Mouse (Mus musculus) hindbrain, embryonic 16.5 days (tissue): ENCODE measurements at regions not wholly inside any gene's neighbourhood (a gene's known extent, or its start where the extent isn't known, plus 50 kb on each side); places are given as distances from the start of the nearest gene placed in this dataset.
"Not testable (repeated sequence)": the region's sequence is repeated elsewhere in the genome, so short reads cannot be mapped to it uniquely, and the experiment has no call there.

Experiments
- ATAC-seq: fragments of 200-750 bp; cut with Nextera tagmentation; 2 replicates; pipeline ENCODE4 v1.8.0; 2017; ENCODE audit warnings: moderate TSS enrichment, moderate library complexity
- H3K27ac ChIP-seq: fragments of 300-500 bp; sonication (generic); 2 replicates; pipeline ENCODE4 v1.5.1; 2014; ENCODE audit warnings: low read depth, mild to moderate bottlenecking, control low read depth, low read length, moderate library complexity
- H3K27me3 ChIP-seq: fragments of 300-500 bp; sonication (generic); replicated peaks from 2 replicates; pipeline ENCODE4 v1.6.1; 2014; ENCODE audit warnings: low read length; ENCODE audit not compliant: control insufficient read depth, insufficient read depth
- H3K36me3 ChIP-seq: fragments of 300-500 bp; sonication (generic); 2 replicates; pipeline ENCODE4 v1.6.1; 2014; ENCODE audit warnings: mild to moderate bottlenecking, low read length, moderate library complexity, mixed read lengths; ENCODE audit not compliant: control insufficient read depth, insufficient read depth
- H3K4me1 ChIP-seq: fragments of 300-500 bp; sonication (generic); 2 replicates; pipeline ENCODE4 v1.6.1; 2014; ENCODE audit warnings: low read depth, low read length; ENCODE audit not compliant: control insufficient read depth, insufficient read depth
- H3K4me2 ChIP-seq: fragments of 300-500 bp; sonication (generic); 2 replicates; pipeline ENCODE4 v1.6.1; 2014; ENCODE audit warnings: mild to moderate bottlenecking, low read length, control low read depth, moderate library complexity
- H3K4me3 ChIP-seq: fragments of 300-500 bp; sonication (generic); 2 replicates; pipeline ENCODE4 v1.5.1; 2014; ENCODE audit warnings: mild to moderate bottlenecking, low read length, control low read depth, moderate library complexity
- H3K9ac ChIP-seq: fragments of 300-500 bp; sonication (generic); 2 replicates; pipeline ENCODE4 v1.6.1; 2014; ENCODE audit warnings: low read depth, mild to moderate bottlenecking, control low read depth, low read length, moderate library complexity
- H3K9me3 ChIP-seq: fragments of 300-500 bp; sonication (generic); 2 replicates; pipeline ENCODE4 v1.6.1; 2014; ENCODE audit warnings: mild to moderate bottlenecking, low read length, moderate library complexity; ENCODE audit not compliant: control insufficient read depth
- WGBS: fragments of 180-500 bp; shearing (Covaris S2); extraction: QIAGEN DNeasy Blood & Tissue Kit; methylation state at CpG from one replicate; pipeline ENCODE4 v1.1.7; 2014; 5-methylcytosine and 5-hydroxymethylcytosine counted together

GRCm38 (mm10) chr8:60773350-60773749 lies 116.9 kb upstream of the Hpf1 start:
- WGBS: 59% methylated on average over 4 of the region's 4 CpGs
- ATAC-seq: no peak

GRCm38 (mm10) chr8:60776251-60776650 lies 114.0 kb upstream of the Hpf1 start:
- H3K9me3 ChIP-seq, H3K27ac ChIP-seq, H3K36me3 ChIP-seq, H3K4me1 ChIP-seq, H3K27me3 ChIP-seq, ATAC-seq, H3K9ac ChIP-seq, H3K4me3 ChIP-seq, H3K4me2 ChIP-seq: not testable (repeated sequence)
- 64% methylated on average over 2 of the region's 2 CpGs for WGBS

More at GRCm38 (mm10) chr8:60773350-60773749, 116.9 kb upstream of the Hpf1 start:
- Histone ChIP-seq H3K4me3 (no peak overlapping the region), H3K27me3 (no peaks in the 10 kb centered on the region), H3K9ac (no peak overlapping the region), H3K4me2 (no peak overlapping the region), H3K27ac (no peak overlapping the region), H3K9me3 (no peaks in the 10 kb centered on the region), H3K4me1 (no peaks in the 10 kb centered on the region), H3K36me3 (no peaks in the 10 kb centered on the region)

DNA sequence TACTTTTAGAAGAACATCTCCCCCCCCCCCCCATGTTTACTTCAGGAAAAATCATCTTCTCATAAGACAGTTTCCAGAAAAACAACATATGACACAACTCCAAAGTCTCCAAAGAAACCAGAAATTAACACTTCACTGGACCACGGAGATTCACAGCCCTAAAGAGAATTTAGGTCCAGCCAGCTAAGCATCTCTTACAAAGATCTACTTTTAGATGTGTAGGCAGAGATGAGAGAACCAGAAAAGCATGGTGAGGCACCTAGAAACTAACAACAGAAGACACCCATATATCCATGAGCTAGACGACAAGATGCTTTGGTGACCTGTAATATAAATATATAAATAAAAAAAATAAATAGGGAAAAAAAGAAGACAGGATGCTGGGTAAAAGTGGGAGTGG lies 105.2 kb upstream of the Hpf1 start:
- WGBS: 86% methylated on average over 2 of the region's 2 CpGs
- H3K9me3 ChIP-seq: no peaks in the 10 kb centered on the region
- no peak overlapping the region for H3K9ac ChIP-seq
- H3K4me3 ChIP-seq: no peak overlapping the region
- no peak overlapping the region for H3K27ac ChIP-seq
- no peaks in the 10 kb centered on the region for H3K4me1 ChIP-seq
- H3K27me3 ChIP-seq: no peaks in the 10 kb centered on the region
- H3K36me3 ChIP-seq: no peaks in the 10 kb centered on the region
- ATAC-seq: no peak
- H3K4me2 ChIP-seq: no peak overlapping the region

- Histone ChIP-seq H3K4me2 (no peak overlapping the region), H3K27me3 (no peaks in the 10 kb centered on the region), H3K4me3 (no peak overlapping the region), H3K9ac (no peak overlapping the region), H3K36me3 (no peaks in the 10 kb centered on the region), H3K27ac (no peak overlapping the region), H3K9me3 (no peaks in the 10 kb centered on the region), H3K4me1 (no peaks in the 10 kb centered on the region)
- no peak for ATAC-seq
- 93% methylated on average over 3 of the region's 3 CpGs for WGBS
Observed at GRCm38 (mm10) chr8:60790453-60790852, 99.8 kb upstream of the Hpf1 start.

DNA sequence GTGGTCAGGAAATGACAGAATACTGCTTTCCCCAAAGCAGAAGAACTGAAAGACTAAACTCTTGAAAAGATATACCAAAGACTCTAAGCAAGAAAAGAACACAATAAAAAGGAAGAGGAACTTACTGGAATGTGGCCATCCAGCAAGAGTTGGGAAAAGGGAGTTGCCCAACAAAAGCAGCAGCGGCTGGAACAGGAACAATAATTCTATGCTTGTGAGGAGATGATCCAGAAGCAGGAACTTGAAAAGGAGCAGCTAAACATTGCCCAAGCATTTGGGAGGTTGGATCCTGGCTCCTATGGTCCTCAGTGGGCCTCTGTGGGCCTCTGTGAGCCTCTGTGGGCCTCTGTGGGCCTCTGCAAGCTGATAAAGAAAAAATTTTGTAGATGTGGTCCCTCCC lies 97.7 kb upstream of the Hpf1 start:
- Histone ChIP-seq H3K9ac (no peak overlapping the region), H3K9me3 (no peaks in the 10 kb centered on the region), H3K36me3 (no peaks in the 10 kb centered on the region), H3K4me2 (no peak overlapping the region), H3K27me3 (no peaks in the 10 kb centered on the region), H3K27ac (no peak overlapping the region), H3K4me1 (no peaks in the 10 kb centered on the region), H3K4me3 (no peak overlapping the region)
- WGBS: 91% methylated on average over 1 of the region's 1 CpGs
- ATAC-seq: no peak

GRCm38 (mm10) chr8:60804787-60805186 lies 85.4 kb upstream of the Hpf1 start:
- Histone ChIP-seq H3K4me1 (no peaks in the 10 kb centered on the region), H3K4me2 (no peak overlapping the region), H3K9me3 (no peaks in the 10 kb centered on the region), H3K4me3 (no peak overlapping the region), H3K27me3 (no peaks in the 10 kb centered on the region), H3K36me3 (no peaks in the 10 kb centered on the region), H3K27ac (no peak overlapping the region), H3K9ac (no peak overlapping the region)
- 92% methylated on average over 4 of the region's 4 CpGs for WGBS
- no peak for ATAC-seq

DNA sequence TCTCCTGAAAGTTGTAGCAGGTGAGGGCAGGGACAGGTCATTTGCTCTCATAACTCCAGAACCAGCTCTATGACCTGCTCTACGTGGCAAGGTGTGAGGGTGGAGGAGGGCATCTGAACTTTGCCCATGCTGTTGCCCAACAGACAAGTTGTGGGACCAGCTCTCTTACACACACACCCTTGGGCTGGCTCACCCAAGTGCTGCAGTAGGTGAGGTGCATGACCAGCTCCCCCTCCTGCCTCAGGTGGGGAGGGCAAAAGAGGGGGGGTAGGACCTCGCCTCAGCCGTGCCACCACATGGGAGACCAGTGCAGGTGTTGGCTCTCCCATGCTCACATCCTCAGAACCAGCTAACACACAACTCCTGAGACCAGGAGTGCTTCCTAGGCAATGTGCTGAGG lies 83.4 kb upstream of the Hpf1 start:
- WGBS: 95% methylated on average over 3 of the region's 3 CpGs
- Histone ChIP-seq H3K9ac (no peak overlapping the region), H3K4me2 (no peak overlapping the region), H3K36me3 (no peaks in the 10 kb centered on the region), H3K27ac (no peak overlapping the region), H3K9me3 (no peaks in the 10 kb centered on the region), H3K4me1 (no peaks in the 10 kb centered on the region), H3K4me3 (no peak overlapping the region), H3K27me3 (no peaks in the 10 kb centered on the region)
- no peak for ATAC-seq

DNA sequence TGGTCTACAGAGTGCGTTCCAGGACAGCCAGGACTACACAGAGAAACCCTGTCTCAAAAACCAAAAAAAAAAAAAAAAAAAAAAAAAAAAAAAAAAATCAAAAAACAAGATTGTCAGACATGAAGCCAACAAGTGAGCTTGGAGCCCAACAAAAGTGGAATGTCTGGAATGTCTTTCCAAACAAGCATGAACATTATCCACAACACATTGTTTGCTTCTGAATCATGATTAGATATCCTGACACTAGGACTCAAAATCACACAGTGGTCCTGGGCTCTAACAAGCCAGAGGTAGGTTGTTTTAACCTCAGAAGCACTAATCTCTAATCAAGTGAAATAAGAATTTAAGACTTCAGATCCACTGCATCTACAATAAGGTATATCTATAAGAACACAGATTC lies 80.4 kb upstream of the Hpf1 start:
- Histone ChIP-seq H3K4me2 (no peak overlapping the region), H3K9ac (no peak overlapping the region), H3K4me3 (no peak overlapping the region), H3K27ac (no peak overlapping the region), H3K27me3 (no peaks in the 10 kb centered on the region), H3K9me3 (no peaks in the 10 kb centered on the region), H3K4me1 (no peaks in the 10 kb centered on the region), H3K36me3 (no peaks in the 10 kb centered on the region)
- WGBS: 100% methylated on average over 1 of the region's 1 CpGs
- no peak for ATAC-seq

DNA sequence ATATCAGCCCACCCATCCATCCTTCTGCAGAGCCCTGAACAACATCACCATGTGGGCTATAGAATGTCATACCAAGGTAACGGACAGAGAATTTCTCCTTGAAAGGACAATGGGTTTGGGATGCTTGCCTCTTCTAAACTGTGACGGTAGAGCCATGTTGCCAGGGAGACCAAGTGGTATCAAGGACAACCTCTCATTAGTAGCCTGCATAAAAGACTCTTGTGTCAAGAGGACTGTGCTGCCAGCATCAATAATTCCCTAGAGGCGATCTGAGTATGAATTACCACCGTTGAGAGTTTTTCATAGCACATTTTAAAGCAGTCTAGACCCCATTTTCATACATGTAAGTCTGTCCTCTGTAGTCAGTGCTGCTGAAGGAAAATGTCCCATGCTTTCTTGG lies 79.3 kb upstream of the Hpf1 start:
- Histone ChIP-seq H3K4me2 (no peak overlapping the region), H3K36me3 (no peaks in the 10 kb centered on the region), H3K4me1 (no peaks in the 10 kb centered on the region), H3K4me3 (no peak overlapping the region), H3K9me3 (no peaks in the 10 kb centered on the region), H3K9ac (no peak overlapping the region), H3K27ac (no peak overlapping the region), H3K27me3 (no peaks in the 10 kb centered on the region)
- WGBS: 18% methylated on average over 4 of the region's 4 CpGs
- peak; percentile 58; the same call in 1 of the 2 replicates for ATAC-seq
